Mouse (Mus musculus): ENCODE results near the gene Usp5.

GRCm38 (mm10) chr6:124865766-124866362 lies 36.6 kb upstream of the Usp5 start:
- TF ChIP-seq HCFC1 (IDR thresholded peaks at IDR 0.05; ENCODE audit: borderline replicate concordance, insufficient read depth, low read length) (no peak), ZC3H11A (IDR thresholded peaks at IDR 0.05; ENCODE audit: borderline replicate concordance, low read depth, low read length) (no peak), ZNF384 (IDR thresholded peaks at IDR 0.05; ENCODE audit: low read depth, low read length) (no peak)
